Mouse (Mus musculus): ENCODE data around the gene Foxi3.

Foxi3 gene
- long read RNA-seq, experiment 1: 0 reads
- long read RNA-seq, experiment 2: 0 reads

DNA sequence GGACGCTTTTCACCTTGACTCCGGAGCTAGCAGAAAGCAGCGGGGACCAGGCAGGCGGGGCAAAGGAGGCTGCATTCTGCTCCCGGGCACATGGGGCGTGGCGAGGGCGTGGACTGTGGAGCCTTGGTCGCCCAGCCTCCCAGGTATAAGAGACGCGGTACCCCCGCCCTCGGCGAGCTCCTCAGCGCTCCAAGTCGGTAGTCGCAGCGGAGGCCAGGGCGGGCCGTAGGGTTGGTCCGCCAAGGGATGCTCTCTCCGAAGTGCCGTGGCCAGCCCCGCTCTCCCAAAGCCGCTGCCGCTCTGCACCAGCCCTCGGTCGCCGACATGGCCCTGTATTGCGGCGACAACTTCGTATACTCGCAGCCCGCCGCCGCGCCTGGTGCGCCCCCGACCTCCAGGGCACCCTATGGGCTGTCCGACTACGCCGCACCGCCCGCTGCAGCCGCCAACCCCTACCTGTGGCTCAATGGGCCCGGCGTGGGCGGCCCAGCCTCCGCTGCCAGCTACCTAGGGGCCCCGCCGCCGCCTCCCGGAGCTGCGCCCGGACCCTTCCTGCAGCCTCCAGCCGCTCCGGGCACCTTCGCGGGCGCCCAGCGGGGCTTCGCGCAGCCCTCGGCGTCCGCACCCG lies at the start of gene Foxi3:
TSS of gene Foxi3 (plus strand) at position 247 of the 628 bp plus-strand sequence.
- intact Hi-C loops (cut with DNase I): loop anchor here (5.0 kb wide), 1 partner anchor 171 kb away; no protein-coding TSS in a partner anchor

DNA sequence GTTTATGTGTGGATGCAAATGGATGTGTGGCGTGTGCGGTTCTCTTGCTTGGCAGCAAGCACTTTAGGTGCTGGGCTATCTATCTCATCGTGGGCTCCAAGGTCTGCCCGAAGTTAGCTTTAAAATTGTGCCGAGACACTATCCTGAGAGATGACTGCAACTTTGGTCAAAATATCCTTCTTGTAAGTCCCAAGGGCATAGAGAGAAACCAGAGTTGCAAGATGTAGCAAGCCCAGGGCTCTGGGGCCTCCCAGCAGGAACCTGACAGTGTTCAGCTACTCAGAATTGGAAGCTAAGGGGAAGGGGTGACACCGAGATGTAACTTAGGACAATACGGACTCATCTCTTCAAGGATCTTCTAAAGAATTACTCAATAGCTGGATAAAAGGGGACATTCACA lies 46.8 kb upstream of the Foxi3 start:
- intact Hi-C loops (cut with DNase I): no loop called here

DNA sequence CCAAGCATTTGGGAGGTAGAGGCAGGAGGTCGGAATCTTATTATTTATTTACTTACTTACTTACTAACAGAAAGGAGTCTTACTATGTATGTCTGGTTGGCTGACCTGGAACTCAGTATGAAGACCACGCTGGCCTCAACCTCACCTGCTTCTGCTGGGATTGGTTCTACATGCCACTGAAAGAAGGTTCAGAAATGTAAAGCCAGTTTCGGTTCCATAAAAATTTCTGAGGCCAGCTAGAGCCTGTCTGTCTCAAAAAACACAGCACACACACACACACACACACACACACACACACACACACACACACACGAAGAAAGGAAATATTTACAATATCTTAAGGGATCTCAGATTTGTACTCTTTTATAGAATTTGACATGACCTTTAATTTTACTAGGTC lies 46.0 kb upstream of the Foxi3 start:
- intact Hi-C loops (cut with DNase I): no loop called here

DNA sequence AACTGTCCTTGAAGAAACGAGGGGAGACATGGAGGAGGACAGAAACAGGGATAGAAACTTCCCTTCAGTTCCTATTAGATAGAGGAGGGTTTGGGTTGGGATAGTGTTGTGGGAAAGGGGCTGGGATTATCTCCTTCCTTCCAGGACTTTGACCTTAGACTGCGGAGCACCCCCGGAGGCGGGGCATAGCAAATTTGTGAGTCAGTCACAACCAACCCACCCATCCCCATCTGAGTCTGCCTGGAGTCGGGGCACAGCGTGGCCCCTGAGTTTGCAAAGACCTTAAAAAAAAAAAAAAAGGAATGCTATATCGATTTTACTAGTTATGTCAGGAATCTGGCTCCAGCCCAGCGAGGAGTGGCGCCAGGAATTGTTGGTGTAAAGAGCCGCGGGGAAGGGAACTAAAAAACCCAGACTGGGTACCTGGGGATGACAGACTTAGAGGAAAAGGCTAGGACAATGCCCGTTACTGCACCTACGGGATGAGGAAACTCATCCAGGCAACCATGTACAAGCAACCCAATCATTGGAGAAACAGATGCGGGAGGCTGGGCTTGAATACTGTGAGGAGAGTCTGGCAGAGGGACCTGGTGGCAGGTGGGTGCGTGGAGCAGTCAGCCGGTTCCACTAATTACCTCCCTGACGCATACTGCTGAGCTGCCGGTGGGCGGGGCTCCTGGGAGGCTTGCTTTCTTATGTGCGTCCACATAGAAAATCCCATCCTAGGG lies 44.5 kb upstream of the Foxi3 start:
- intact Hi-C loops (cut with DNase I): no loop called here

- intact Hi-C loops (cut with DNase I): no loop called here
Measured at GRCm38 (mm10) chr6:70912396-70912765, 44.0 kb upstream of the Foxi3 start.

DNA sequence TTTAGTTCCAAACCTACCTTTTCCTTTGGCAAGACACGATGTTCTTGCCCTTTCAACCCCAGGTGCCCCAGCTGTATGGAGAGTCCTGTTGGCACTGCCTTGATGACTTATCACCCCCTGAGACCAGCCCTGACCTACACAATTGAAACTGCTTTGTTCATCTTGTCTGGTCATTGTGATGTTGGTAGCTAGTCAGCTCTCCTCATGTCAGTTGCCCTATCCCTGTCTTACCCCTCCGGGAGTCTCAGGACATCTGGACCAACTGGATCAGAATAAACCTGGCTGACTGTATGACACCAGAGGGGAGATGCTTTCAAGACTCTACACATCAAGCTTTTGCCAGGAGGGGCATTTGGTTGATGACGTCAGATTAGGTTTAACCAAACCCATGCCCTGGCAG lies 37.5 kb upstream of the Foxi3 start, which contains the start of gene Tex37:
TSS of gene Tex37 (minus strand) at position 101 of the 400 bp plus-strand sequence.
- intact Hi-C loops (cut with DNase I): no loop called here

DNA sequence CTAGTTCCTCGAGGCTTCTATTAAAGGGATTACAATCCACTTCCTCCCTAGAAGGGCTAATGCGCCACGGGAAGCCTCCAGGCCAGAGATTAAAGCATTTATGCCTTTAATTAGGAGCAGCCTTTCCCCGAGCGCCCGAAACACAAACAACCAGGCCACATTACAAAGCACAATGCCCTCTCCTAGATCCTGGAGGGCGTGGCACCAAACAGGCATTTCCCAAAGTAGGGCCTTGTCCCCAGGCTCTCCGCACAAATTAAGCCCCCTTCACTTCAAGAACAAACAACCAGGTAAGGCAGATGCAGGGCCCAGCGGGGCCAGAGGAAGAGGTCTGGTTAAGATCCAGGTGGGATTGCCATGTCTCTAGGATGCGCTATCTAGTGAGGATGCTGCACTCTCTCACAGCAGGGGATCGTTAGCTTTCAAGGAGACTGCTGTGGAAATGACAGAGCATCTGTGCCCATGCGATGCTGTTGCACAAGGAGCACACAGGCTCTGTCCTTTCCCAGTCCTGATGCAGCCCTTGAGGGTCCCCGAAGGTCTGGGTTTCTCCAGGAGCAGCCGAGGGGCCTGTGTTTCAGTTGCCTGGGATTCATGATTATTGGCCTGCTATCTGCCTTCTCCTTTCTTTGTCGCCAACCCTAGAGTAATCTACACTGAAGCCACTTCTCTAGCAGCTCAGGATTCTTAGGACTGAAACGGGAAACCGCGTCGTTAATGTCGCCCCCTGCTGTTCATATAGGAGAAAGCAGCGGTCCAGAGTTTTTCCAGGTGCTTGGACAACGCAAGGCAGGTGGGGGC lies 34.9 kb upstream of the Foxi3 start:
- intact Hi-C loops (cut with DNase I): no loop called here

- intact Hi-C loops (cut with DNase I): no loop called here
Measured at GRCm38 (mm10) chr6:70931801-70932200, 24.5 kb upstream of the Foxi3 start.

DNA sequence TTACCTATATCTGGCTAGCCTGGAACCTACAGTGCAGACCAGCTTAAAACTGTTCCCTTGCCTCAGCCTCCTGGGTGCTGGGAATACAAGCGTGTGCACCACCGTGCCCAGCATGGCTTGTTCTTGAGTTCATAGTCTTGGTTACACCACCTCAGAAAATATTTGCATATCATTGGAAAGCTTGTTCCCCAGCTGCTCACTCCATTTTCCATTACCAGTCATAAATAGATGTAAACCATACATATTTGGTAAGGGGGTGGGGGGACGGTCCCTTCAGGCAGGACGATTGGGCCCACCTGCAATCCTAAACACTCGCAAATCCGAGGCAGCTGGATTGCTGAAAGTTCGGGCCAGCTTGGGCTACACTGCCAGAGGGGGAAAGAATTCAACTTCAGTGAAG lies 3.1 kb upstream of the Foxi3 start:
- intact Hi-C loops (cut with DNase I): no loop called here

GRCm38 (mm10) chr6:70954040-70954439 lies 2.3 kb upstream of the Foxi3 start:
- intact Hi-C loops (cut with DNase I): no loop called here

GRCm38 (mm10) chr6:70955291-70955800 lies 985 bp upstream of the Foxi3 start:
- intact Hi-C loops (cut with DNase I): loop anchor here (5.0 kb wide), 1 partner anchor 172 kb away; no protein-coding TSS in a partner anchor

DNA sequence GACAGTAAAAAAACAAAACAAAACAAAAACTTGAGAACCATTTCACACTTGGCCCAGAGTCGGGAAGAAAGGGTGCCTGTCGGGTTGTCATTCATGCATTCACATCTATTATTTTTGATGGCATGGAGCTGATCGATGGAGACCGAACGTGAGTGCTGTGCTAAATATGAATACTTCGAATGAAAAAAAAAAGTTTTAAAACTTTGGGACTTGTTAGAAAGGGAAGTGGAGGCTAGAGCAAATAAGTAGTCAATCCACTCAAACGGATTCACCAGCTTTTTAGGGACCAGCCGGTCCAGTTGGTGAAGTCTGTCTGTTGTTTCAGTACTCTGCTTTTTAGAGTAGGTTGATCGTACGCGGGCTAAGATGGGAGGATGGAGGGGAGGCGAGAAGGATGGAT lies 490 bp upstream of the Foxi3 start:
- intact Hi-C loops (cut with DNase I): loop anchor here (5.0 kb wide), 1 partner anchor 171 kb away; no protein-coding TSS in a partner anchor

DNA sequence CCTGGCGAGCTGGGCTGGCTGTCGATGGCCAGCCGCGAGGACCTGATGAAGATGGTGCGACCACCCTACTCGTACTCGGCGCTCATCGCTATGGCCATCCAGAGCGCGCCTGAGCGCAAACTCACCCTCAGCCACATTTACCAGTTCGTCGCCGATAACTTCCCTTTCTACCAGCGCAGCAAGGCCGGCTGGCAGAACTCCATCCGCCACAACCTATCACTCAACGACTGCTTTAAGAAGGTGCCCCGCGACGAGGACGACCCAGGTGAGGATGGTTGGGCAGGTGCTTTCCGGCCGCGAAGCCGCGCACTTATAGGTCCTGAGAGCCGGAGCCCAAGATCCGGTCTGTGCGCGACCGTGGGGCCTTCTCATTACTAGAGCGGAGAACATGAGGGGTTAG lies 605 bp downstream of the Foxi3 start:
- intact Hi-C loops (cut with DNase I): loop anchor here (5.0 kb wide), 1 partner anchor 170 kb away; no protein-coding TSS in a partner anchor

DNA sequence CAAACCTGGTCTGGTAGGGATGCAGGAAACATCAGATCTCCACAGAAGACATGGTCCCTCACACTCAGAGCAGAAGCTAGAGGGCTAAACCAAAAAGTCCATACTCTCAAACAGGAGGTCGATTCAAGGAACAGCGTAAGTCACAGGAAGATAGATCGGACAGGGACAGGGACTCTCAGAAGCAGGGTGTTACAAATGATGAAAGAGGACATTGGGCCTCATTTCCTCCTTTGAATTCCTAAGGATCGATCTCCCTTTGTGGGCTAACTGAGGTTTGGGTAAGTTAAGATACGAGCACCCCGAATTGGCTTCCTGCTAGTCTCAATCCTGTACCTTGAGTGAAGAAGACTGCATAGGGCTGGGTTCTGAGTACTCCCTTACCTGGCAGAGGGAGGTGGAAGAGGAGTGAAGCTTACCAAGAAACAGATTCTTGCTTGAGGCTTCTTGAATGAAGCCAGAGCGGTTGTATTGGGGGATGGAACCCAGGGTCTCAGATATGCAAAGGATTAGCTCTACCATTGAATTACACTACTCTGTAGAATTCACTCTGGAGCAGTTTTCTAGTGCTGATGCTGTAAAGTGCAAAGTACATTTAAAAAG lies 1.1 kb downstream of the Foxi3 start:
- intact Hi-C loops (cut with DNase I): loop anchor here (5.0 kb wide), 1 partner anchor 170 kb away; no protein-coding TSS in a partner anchor

DNA sequence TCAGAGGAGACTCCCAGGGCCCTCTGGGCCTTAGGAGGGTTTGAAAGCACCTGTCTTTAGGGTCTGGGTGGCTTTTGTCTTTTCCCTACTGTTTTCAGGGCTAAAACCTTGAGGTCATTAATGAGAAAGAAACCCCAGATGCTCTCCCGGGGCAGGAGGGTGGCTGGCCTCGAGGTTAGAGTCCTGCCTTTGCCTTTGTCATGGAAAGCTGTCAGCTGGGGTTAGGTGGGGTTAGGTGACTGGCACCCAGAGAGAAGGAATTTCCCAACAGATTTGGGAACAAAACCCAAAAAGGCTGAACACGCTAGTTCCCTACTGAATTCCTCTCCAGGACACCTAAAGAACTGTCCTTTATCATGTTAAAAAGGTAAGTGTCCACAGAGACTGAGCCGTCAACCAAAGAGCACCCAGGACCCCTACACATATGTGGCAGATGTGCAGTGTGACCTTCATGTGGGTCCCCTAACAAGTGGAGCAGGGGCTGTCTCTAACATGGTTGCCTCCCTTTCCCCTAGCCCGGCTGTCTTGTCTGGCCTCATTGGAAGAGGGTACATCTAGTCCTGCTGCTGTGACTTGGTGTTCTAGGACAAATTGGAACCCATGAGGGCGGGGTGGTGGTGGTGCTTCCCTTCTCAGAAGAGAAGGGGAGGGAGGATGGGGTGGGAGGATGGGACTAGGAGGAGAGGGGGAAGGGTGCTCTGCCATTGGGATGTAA lies 7.9 kb downstream of the Foxi3 start:
- intact Hi-C loops (cut with DNase I): no loop called here

DNA sequence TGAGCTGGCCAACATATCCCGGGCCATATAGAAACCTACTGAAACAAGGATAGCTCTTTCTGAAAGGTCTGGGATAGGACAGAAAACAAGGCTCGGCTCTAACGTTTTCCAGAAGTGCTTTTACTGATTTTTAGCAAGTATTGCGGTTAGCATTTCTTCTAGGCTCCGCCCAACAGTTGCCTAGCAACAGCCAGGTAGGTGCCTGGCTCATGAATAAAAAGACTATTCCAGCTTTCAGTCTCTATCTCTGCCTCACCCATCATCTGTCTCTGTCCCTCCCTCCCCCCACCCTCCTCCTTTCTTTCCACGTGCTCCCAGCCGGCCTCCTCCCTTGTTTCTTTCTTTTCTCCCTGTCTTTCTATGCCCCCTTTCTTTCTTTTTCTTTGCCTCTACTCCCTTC lies 9.4 kb downstream of the Foxi3 start:
- intact Hi-C loops (cut with DNase I): no loop called here

GRCm38 (mm10) chr6:70967422-70967821 lies 11.1 kb downstream of the Foxi3 start:
- intact Hi-C loops (cut with DNase I): no loop called here

DNA sequence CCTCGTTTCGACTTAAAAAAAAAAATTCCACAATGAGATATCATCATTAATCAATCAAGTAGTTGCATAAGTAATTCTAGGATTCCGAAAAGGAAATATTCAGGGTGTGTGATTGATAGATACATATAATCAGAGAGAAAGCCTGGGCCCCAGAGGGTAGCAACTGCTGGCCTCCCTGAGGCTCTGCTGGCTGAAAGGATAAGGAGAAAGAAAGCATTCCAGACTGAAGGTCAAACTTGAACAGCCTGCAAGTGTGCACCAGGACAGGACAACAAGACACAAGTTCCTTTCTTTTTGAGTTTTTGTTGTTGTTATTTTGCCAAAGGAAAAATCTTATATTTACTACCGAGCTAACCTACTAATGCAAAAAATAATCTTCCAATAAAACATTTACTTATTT lies 12.0 kb downstream of the Foxi3 start:
- intact Hi-C loops (cut with DNase I): no loop called here

DNA sequence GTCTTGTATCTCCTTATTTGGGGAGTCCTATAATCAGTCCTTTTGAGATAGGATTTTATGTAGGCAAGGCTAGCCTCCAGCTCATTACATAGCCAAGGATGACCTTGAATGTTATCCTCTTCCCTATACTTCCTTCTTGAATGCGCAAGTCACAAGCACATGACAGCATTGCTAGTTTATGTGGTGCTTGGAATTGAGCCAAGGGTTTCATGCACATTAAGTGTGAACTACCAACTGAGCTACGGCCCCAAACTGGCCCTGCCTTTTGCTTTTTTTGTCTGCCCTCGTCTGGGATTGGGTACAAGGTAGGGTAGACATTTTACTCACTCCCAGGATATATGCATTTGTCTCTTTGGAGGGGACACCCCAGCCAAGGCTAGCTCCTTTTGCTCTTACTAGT lies 16.7 kb downstream of the Foxi3 start:
- intact Hi-C loops (cut with DNase I): no loop called here

DNA sequence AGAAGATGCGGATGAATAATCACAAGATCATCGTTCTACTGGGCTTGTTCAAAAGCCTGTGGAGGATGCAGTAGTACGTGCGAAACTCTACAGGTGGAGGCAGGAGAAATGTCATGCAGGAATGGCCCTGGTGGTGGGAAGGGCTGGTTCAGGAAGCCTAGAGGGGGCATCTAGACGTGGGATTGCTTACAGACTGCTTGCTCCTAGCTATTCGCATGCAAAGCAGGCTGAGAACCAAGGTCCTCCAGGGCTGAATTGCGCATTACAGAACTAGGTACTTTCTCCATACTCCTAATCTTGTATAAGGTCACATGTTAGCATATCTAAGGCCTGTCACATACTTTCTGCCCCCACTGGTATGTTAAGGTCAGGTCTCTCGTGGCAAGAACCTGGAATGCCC lies 24.7 kb downstream of the Foxi3 start:
- intact Hi-C loops (cut with DNase I): no loop called here

DNA sequence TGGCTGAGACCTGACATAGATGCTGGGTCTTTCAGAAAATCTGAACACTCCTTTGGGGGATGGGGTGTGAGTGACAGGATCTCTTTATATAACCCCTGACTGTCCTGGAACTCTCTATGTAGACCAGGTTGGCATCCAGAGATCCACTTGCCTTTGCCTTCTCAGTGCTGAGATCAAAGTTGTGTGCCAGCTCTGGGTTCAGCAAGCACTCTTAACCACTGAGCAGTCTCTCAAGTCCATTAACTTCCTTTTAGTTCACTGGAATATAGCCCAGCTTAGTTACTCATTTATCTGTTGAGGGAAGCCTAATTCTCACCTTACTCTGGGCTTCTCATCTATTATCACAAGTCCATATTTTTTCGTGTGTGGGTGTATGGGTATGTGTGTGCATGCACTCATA lies 26.1 kb downstream of the Foxi3 start:
- intact Hi-C loops (cut with DNase I): no loop called here

Data from adrenal gland (tissue).